Mouse (Mus musculus): Measurements from ENCODE around the gene AI987944. TPM values are rescaled to one million over a fixed set of nuclear protein-coding genes. Genes with fewer than 3 reads are reported as not detected.
A peak's percentile ranks its signal among the peaks of the same experiment; 100 is the strongest.

AI987944 gene
- total RNA-seq (2021) = 1 to 10 TPM; 7.0 to 7.9 TPM

DNA sequence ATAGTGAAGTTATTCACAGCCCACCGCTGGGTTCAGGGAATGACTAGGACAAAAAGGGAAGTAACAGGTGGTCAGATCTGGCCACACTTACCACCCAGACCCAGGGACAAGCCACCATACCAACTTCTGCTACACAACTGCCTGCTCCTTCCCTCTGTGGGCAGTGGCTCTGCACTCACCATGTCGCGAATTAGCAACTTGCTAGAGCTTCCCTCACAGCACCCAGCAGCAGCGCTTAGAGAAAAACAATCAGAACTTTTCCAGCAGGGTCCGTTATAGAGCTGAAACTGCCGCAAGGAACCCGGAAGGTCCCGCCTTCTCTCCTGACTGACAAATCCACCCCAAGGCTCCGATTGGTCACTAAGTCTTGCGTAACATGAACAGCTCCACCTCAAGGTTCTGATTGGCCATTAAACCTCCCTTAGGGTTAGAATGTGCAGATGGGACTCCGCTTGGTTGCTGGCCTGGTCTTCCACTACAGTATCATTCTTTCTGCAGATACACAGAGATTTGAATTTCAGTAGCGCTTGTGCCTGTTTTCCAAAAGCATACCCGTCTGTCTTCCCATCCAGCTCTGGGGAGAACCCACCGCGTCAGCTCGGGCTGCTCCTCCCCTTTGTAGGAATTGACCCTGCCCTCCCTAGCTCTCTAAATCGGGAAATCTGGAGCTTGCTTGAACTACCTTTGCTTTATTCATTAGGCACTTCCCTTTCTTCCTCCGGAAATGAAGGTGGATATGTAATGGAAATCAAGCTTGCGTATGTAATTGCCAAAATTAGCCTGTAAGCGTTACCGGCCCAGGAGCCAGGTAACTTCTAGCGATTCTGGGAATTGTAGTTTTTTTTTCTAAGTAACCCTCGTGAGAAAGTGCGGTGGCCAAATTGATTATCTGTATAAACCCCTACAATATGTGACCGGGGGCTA lies at the start of gene AI987944:
AI987944 (minus strand) TSS at position 332 of the 924 bp plus-strand sequence.
- intact Hi-C loops (cut with DNase I) = no loop called here
- DNase-seq = peak; percentile 75

DNA sequence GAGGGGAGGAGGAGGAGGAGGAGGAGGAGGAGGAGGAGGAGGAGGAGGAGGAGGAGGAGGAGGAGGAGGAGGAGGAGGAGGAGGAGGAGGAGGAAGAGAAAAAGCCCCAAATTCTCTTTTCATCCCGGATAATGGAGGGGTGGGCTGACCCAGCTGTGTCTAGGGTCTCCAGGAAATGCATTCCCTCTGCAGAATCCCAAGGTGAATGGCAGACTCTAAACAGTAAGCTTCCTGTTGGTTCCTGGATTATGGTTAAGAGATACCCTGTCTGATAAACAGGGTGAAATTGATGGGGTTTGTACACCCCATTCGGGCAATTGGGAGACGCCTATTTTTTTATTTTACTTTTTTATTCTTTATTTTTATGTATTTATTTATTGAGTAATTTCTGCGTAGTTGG lies 951 bp upstream of the AI987944 start:
- intact Hi-C loops (cut with DNase I) = no loop called here
- no peak for DNase-seq

Other genes starting within 250 kb of the AI987944 start
- not detected for gene Gm5592, start 239.5 kb downstream of the AI987944 start, total RNA-seq (2021)
- gene Vmn2r57, start 55.3 kb upstream of the AI987944 start, total RNA-seq (2021) = under 1 TPM; 0.24 to 0.30 TPM
- under 1 TPM; 0.12 to 0.32 TPM for gene Gm20449, start 106.0 kb upstream of the AI987944 start, total RNA-seq (2021)
- gene AW146154, start 106.5 kb upstream of the AI987944 start, total RNA-seq (2021) = 1 to 10 TPM; 8.3 to 8.8 TPM
- gene Gm6871, start 180.3 kb upstream of the AI987944 start, total RNA-seq (2021) = not detected
- gene 2610021A01Rik, start 205.9 kb upstream of the AI987944 start, total RNA-seq (2021) = 10 to 100 TPM; 28.7 to 30.7 TPM
- gene Zfp788, start 239.8 kb upstream of the AI987944 start, total RNA-seq (2021) = 10 to 100 TPM; 32.1 to 35.0 TPM